Mouse (Mus musculus): ENCODE data around the gene Slc10a1.
"Not testable (repeated sequence)": the region's sequence is repeated elsewhere in the genome, so short reads cannot be mapped to it uniquely, and the experiment has no call there.

The Slc10a1 gene

GRCm38 (mm10) chr12:80967918-80968317 lies 587 bp downstream of the Slc10a1 start:
- no peak for DNase-seq (ENCODE audit: inconsistent age in 2 of 2, low spot score in 1 of 2)

- peak in 1 of 2 experiments; percentile 51 for DNase-seq (ENCODE audit: inconsistent age in 2 of 2, low spot score in 1 of 2)
These were observed 2.3 kb downstream of the Slc10a1 start for GRCm38 (mm10) chr12:80966059-80966838.

DNA sequence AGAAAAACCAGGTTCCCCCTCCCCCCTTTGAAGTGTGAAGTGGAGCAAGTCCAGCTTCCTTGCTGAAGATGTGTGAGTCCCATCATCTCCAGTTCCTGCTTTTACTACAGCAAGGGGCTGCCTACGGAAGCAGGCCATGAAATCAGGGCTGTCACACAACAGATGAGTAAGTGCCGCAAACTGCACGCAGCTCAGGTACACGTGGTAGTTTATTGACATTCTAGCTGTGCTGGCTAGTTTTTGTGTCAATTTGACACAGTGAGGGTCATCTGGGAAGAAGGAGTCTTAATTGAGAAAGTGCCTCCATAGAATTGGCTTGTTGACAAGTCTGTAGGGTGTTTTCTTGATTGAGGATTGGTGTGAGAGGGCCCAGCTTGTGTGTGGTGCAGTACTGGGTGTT lies 5.9 kb downstream of the Slc10a1 start:
- DNase-seq (ENCODE audit: inconsistent age in 2 of 2, low spot score in 1 of 2): peak in 1 of 2 experiments; percentile 22

GRCm38 (mm10) chr12:80957961-80958360 lies 10.5 kb downstream of the Slc10a1 start:
- peak in 1 of 2 experiments; percentile 25 for DNase-seq (ENCODE audit: inconsistent age in 2 of 2, low spot score in 1 of 2)

DNA sequence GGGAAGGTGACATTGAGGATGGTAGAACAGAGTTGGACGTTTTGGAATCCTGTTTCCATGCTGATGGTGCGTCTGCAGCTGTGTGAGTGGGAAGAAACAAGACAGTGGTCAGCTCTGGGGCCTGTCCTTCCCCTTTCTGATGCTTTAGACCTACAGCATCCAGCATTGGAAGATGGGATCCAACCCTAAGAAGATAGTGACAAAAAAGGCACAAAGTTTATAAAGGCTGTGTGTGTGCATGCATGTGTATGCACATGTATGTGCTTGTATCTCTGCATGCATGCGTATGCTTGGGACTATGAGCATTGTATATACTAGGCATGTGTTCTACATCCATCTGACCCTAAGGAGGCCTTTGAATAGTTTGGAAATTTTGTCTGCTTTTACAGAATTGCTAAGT lies 12.5 kb downstream of the Slc10a1 start:
- peak in 1 of 2 experiments; percentile 24 for DNase-seq (ENCODE audit: inconsistent age in 2 of 2, low spot score in 1 of 2)

- DNase-seq (ENCODE audit: inconsistent age in 2 of 2, low spot score in 1 of 2): peak in 1 of 2 experiments; percentile 30
These were observed 16.0 kb downstream of the Slc10a1 start for GRCm38 (mm10) chr12:80952526-80952925.

GRCm38 (mm10) chr12:80951640-80952219 lies 16.8 kb downstream of the Slc10a1 start:
- no peak for DNase-seq (ENCODE audit: inconsistent age in 2 of 2, low spot score in 1 of 2)

DNA sequence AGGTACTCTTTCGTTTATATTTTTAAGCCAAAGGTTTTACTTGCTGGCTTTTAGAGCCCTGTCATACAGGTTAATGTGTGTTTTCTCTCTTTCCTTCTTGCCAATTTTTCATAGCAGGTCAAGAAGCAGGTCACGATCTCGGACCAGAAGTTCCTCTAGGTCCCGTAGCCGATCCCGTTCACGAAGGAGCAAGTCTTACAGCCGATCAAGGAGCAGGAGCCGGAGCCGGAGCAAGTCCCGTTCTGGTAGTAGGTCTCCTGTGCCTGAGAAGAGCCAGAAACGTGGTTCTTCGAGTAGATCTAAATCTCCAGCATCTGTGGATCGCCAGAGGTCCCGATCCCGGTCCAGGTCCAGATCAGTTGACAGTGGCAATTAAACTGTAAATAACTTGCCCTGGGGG lies 18.9 kb downstream of the Slc10a1 start:
- DNase-seq (ENCODE audit: inconsistent age in 2 of 2, low spot score in 1 of 2): not testable (repeated sequence)

DNA sequence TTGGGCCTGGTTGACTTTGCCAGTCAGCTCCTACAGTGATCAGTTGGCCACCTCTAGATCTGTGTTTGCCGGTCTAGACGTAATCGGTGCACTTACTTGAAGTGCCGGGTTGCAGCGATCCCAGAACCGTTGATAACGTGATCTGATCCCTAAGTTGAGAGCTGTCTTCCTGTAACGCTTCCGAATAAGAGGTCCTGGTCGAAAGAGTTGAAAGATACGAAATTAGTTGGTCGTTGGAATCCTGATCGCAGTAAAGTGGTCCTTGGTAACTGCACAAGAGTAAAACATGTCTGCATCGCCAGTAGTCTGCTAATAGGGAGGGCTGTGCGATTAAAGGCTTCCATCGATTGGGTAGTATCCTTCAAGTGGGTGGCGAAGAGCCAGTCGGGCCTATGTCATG lies 20.3 kb downstream of the Slc10a1 start:
- no peak for DNase-seq (ENCODE audit: inconsistent age in 2 of 2, low spot score in 1 of 2)

DNA sequence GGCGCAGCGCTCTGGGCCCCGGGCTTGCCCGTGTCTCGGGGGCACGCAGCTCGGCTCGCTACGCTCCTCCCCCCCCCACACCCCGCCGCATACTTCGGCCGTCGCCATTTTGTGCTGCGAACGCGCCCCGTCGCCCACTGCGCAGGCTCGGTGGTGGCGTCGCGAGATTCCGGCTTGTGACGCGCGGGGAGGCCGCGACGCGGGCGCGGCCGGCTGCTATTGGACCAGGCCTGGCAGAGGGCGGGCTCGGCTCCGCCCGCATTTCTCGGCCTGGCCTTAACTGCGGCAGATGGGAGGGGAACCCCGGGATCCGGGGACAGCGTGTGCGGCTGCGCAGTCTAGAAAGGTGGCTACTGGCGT lies 22.5 kb downstream of the Slc10a1 start:
- DNase-seq (ENCODE audit: inconsistent age in 2 of 2, low spot score in 1 of 2): peak; percentile 97 to 98

DNA sequence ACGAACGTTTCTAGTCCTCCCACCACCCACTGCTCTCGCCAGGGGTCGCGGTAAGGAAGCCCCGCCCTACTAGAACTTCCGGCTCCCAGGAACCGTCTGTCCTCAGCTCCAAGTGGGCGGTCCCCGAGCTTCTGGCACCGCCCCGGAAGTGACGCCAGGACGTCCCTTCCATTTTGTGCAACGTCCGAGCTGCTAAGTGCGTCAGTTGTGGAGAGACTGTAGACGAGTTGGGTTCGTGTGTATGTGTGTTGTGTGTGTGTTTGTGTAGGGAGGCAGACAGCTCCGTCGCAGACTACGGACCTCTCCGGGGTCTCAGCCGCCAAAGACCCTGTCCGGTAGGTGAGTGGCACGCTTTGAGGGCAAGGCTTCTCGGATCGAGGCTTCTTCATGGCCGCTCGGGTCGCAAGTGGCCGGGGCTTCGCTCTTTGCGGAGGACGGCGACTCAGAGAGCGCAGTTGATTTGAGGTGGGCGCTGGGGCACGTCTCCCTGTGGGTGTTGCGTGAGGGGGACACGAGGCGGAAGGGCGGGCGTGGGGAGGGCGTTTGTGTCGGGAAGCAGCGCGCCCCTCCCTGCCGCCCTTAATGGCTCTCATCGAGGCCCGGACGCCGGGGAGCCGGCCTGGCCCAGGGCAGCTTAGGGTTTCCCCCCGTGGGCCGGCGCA lies 23.0 kb downstream of the Slc10a1 start, which contains the start of gene Srsf5:
TSS of gene Srsf5 (plus strand) at position 171 of the 662 bp plus-strand sequence.
- peak; percentile 98 to 100 for DNase-seq (ENCODE audit: inconsistent age in 2 of 2, low spot score in 1 of 2)

- not testable (repeated sequence) for DNase-seq (ENCODE audit: inconsistent age in 2 of 2, low spot score in 1 of 2)
These were observed 23.6 kb downstream of the Slc10a1 start for GRCm38 (mm10) chr12:80944963-80945333.

GRCm38 (mm10) chr12:80944204-80944603 lies 24.3 kb downstream of the Slc10a1 start:
- DNase-seq (ENCODE audit: inconsistent age in 2 of 2, low spot score in 1 of 2): no peak

- DNase-seq (ENCODE audit: inconsistent age in 2 of 2, low spot score in 1 of 2): no peak
These were observed 25.1 kb downstream of the Slc10a1 start for GRCm38 (mm10) chr12:80943395-80943794.

DNA sequence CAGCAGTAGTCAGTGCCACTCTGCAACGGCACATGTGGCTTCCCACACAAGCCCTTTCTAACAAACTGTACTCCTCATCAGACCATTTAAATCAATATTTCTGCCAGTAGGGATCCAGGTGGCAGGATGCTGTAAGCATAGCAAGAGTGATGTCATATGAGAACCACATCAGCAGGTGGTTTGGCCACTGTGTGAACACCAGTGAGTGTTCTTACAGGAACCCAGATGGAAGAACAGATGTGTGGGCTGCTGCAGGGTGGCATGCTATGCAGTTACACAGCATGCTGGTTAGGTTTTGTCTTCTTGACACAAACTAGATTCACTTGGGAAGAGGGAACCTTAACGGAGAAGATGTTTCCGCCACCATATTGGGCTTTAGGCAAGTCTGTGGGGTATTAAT lies 26.6 kb downstream of the Slc10a1 start:
- no peak for DNase-seq (ENCODE audit: inconsistent age in 2 of 2, low spot score in 1 of 2)

- no peak for DNase-seq (ENCODE audit: inconsistent age in 2 of 2, low spot score in 1 of 2)
These were observed 29.3 kb downstream of the Slc10a1 start for GRCm38 (mm10) chr12:80939165-80939564.

DNA sequence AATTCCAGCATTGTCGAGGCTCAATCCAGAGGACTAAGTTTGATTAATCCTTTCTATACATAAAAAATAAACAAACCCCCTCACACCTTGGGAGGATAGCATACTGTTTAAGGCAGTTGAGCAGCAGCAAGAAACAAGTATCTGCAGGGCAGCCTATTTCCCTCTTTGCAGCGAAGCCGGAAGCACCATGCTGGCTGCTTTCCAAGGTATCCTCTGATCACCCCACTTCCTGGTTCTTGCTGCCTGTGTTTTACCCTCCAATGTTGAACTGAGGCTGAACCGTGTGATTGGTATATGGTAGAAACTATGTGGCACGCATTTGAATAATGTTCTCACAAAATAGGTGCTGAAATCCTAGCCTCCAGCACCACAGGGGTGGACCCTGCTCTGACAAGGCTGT lies 29.9 kb downstream of the Slc10a1 start:
- peak; percentile 47 to 73 for DNase-seq (ENCODE audit: inconsistent age in 2 of 2, low spot score in 1 of 2)

DNA sequence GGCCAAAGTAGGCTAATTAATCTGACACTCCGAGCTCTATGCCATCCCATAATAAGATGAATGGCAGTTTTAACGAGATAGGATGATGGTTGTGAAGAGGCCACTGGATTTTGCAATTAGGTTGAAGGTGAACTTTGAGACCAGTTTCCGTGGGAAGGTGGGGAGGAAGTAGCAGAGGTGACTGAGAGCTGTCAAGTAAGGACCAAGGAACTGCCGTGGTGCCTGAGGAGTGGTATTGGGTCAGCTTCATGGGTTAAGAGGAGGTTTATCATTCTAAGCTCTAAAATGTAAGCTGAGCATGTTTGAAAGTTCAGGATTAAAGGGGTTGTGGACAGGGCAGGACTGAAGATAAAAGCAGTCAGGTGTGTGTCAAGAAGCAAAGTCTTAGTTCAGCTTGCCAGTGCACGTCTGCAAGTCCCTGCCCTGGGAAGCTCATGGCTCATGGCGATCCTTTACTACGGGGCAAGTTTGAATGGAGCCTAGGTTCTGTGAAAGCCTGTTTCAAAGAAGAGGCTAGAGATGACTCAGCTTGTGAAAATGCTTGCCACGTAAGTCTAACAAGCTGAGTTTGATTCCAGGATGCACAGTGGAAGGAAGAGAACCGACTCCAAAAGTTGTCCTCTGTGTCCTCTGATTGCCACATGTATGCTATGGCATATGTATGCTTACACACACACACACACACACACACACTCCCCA lies 31.0 kb downstream of the Slc10a1 start:
- peak in 1 of 2 experiments; percentile 72 for DNase-seq (ENCODE audit: inconsistent age in 2 of 2, low spot score in 1 of 2)

DNA sequence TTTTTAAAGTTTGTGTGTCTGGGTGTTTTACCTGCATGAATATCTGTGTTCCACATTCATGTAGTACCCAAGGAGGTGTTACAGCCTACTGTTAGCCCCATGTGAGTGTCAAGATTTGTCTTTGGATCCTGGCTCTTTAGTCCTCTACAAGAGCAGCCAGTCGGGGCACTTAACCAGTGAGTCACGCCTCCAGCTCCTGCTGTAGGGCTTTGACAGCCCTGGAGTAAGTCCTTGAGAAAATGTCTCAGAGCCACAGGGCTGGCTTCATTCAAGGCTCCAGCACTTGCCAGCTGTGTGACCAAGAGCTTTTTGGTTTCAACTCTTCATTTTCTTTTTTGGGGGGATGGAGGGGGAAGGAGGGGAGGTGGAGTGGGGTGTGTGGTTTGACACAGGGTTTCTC lies 31.8 kb downstream of the Slc10a1 start:
- peak; percentile 51 to 82 for DNase-seq (ENCODE audit: inconsistent age in 2 of 2, low spot score in 1 of 2)

- no peak for DNase-seq (ENCODE audit: inconsistent age in 2 of 2, low spot score in 1 of 2)
These were observed 35.6 kb downstream of the Slc10a1 start for GRCm38 (mm10) chr12:80932865-80933264.

- DNase-seq (ENCODE audit: inconsistent age in 2 of 2, low spot score in 1 of 2): no peak
These were observed 36.9 kb downstream of the Slc10a1 start for GRCm38 (mm10) chr12:80931402-80932140.

All from adrenal gland, adult (tissue).